Mouse (Mus musculus) layer of hippocampus, postnatal 25 days (tissue): ENCODE results near the gene Ak2. TPM values are rescaled to one million over a fixed set of nuclear protein-coding genes. Genes with fewer than 3 reads are reported as not detected.

Source experiments
- DNase-seq, 2 experiments: peaks; one replicate each; pipeline ENCODE4 v3.0.0; 2022; ENCODE audit warnings: mixed read lengths in 2 of 2, low spot score in 1 of 2; ENCODE audit errors: extremely low spot score in 1 of 2
- total RNA-seq, 2 experiments: library from RNA; stranded (reverse); gene quantifications; 2 replicates each; pipeline ENCODE4 v1.2.3; 2021

The Ak2 gene
- total RNA-seq, 2 experiments from 2014 or later = 27.7 to 30.9 TPM

GRCm38 (mm10) chr4:129034706-129035660 is 43.2 kb downstream of the Ak2 start:
- DNase-seq = no peak

GRCm38 (mm10) chr4:129035851-129036445 is 44.2 kb downstream of the Ak2 start:
- no peak for DNase-seq

DNA sequence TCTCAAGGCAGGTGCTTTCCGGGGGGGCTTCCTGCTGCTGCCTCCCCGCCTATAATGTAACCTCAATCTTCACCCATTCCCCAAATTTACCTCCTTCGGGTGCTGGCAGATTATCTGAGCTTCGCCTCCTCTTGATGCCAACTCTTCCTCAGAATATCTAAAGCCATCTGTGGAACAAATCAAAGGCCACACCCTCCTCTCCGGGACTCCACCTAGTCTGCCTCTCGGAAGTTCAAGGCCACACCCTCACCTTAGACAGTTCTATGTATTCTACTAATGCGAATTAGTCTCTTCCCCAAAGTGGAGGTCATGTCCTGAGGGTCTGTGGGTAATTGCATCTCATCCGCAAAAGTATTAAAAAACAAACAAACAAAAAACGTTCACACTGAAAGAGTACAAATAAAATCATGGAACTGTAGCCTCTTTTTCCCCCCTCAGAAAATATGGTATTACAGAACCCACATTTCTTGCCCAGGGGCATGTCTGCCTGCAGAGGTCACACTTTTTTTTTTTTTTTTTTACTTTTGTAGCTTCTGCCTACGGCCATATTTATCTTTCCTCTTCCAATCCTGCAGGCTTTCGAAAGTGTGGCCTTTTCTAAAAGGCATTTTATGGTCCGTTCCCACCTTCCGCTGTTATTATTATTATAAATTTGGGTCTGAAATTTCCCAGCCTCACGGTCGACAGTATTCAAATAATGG is 56.1 kb downstream of the Ak2 start:
- no peak for DNase-seq

DNA sequence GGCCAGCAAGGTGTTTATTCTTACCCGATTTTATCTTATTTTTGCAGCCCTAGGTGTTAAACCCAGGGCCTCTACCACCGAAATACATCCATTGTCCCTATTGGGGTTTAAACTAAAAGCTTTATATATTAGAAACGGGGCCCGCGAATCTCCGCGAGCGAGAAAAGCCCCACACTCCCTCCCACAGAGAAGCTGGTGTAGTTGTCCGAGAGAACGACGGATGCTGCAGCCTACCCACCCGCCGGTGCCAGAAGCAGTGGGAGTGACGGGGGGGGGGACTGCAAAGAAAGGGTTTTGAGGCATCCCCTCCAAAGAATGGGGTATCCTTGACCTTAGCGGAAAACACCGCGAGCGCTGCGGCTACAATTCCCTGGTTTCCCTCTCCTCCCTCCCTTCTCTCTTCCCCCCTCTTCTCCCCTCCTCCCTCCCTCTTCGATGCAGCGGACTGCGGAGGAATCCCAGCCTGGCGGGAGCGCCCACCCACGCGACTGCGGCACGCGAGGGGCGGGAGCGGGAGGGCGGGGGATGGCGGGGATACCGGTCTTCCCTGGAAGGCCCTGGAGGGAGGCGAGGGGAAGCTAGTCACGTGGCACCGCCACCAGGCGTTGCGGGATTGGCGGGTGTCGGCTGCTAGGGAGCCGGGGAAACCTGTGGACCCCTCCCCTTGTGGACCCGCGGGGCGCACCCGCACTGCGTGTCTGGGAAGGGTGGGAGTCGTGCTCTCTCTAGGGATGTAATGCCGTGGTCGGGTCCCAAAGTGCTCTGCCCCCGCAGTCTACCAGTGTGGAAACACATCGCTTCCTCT is 56.9 kb downstream of the Ak2 start:
- DNase-seq = peak; percentile 65 to 79

GRCm38 (mm10) chr4:129049306-129050011 is 57.7 kb downstream of the Ak2 start:
- peak in 1 of 2 experiments; percentile 35 for DNase-seq

DNA sequence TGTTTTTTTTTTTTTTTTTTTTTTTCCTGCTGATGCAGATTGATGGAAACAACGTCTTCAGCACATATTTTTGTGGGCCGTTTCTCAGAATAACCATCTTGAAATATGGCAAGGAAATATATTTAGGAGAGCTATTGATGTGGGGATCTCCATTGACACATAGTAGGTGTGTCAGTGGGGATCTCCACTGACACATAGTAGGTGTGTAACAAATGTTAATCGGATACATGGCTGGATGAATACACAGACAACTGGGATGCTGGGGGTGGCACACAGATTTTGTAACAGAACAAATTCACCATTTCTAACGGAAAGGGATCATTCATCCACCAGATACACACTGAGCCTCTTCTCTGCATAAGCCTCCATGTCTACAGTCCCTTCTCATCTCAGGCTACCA is 58.6 kb downstream of the Ak2 start:
- no peak for DNase-seq

DNA sequence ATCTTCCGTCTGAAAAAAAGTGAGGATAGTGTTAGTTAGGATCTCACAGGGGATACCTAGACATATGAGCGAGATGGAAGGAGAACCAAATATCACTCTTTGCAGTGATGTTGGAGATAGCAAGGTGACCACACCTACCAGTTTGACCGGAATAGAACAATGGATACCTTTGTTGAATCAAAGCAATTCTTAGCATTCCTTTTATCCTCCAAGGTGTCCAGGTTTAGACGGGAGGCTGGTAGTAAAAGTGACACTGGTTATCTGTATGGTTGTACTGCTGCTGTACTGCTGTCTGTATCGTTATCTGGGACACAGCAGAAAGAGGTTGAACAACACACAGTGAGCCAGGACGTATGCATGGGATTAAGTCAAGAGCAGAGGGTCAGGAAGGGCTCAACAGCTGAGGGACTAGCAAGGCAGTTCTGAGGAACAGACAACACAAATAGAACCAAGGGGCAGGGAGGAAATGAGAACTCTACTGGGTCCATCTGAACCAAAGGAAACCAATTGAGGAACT is 59.2 kb downstream of the Ak2 start:
- DNase-seq = no peak

DNA sequence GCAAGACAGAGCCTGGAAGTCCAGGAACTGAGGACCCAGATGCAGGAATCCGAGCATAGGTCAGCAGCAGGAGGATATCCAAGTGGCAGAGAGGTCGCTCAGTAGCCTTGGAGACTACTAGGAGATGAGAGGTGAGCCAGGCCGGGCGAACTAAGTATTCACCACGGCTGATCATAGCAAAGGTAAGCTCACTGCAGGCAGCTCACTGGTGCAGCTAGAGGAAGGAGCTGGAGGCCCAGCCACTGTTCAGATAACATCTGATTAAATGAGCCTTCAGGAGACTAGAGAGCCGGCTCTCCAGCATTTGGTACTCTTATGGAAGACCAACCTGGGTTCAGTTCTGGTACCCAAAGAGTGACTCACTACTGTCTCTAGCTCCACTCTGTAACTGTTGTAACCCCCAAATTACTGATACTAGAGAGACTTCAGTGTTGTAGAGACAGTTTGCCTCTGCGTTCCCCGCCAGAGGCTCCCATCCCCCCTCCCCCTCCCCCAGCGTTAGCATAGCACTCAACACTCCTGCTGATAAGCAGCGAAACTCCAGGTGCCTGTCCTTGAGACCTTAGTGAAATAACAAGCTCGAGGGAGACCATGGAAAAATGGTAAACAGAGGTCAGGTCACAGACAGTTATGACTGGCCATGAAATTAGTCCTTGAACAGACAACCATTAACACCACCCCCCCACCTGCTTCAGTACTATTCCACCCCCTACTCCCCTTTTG is 59.9 kb downstream of the Ak2 start:
- DNase-seq = no peak

DNA sequence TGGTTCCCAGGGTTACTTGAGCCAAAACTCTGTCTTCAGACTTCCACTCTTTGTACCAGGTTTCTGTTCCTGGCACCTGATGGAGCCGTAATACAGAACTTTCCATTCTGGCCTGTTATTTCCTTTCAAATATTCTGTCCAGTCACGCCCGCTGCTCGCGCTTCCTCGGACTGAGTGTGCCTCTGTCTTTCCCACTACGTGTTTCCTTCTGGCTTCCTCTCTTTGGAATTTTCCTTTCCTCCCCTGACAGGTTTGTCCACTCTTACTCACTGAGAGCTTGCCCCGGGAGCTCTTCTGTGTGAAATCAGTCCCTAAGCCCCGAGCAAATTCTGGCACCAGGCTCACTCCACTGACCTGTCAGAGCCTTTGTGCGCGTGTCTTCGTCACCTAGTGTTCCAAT is 63.0 kb downstream of the Ak2 start:
- DNase-seq = no peak

DNA sequence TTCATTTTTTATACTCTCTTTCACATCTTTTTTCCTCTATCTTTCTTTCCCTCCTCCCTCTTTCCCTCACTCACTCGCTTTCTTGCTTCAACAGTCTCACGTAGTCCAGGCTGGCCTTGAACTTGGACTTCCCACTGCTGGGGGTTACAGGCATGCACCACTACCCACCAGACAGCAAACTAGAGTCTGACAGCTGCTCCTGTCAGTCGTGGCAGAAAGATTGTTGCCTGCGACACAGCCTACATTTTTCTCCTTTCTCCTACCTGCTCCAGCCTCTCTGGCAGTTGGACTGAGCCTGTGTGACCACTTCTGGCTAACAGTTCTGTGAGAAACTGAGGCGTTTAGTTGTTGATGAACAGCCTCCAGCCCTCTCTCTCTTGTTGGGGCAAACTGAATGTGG is 63.8 kb downstream of the Ak2 start:
- no peak for DNase-seq

- DNase-seq = peak; percentile 93 to 97
Measured at GRCm38 (mm10) chr4:129057533-129058206, 65.9 kb downstream of the Ak2 start.

DNA sequence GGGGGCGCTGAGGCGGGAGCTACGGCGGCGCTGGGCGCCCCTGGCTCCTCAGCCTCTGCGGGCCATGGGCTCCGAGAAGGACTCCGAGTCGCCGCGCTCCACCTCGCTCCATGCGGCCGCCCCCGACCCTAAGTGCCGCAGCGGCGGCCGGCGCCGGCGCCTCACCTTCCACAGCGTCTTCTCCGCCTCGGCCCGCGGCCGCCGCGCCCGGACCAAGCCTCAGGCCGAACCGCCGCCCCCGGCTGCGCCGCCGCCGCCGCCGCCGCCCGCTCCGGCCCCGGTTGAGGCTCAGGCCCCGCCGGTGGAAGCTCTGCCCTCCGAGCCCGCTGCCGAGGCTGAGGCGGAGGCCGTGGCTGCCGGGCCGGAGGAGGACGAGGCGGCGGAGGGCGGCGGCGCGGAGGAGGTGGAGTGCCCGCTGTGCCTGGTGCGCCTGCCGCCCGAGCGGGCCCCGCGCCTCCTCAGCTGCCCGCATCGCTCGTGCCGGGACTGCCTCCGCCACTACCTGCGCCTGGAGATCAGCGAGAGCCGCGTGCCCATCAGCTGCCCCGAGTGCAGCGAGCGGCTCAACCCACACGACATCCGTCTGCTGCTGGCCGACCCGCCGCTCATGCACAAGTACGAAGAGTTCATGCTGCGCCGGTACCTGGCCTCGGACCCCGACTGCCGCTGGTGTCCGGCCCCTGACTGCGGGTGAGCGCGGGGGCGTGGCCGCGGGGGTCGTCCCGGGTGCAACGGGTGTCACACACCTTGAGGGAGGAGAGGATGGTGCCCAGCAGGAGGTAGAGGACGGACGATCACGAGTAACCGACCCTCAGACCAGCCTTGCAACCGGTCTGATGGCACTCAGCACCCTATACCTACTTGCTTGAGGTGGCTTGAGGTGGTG is 66.7 kb downstream of the Ak2 start, which contains the start of gene Rnf19b:
TSS of gene Rnf19b (plus strand) at position 65 of the 886 bp plus-strand sequence.
- DNase-seq = peak; percentile 34

GRCm38 (mm10) chr4:129059125-129059551 is 67.4 kb downstream of the Ak2 start:
- DNase-seq = no peak

- DNase-seq = no peak
Measured at GRCm38 (mm10) chr4:129059922-129060321, 68.2 kb downstream of the Ak2 start.
